Mouse (Mus musculus): ENCODE data around the gene Tmem205. TPM values are rescaled to one million over a fixed set of nuclear protein-coding genes. Genes with fewer than 3 reads are reported as not detected.

The Tmem205 gene
- polyA plus RNA-seq (2012; rRNA removed) = 44.9 and 51.9 TPM in 2 replicates

GRCm38 (mm10) chr9:21927208-21927753 lies at the start of gene Tmem205, which contains the start of gene Ccdc159:
Tmem205 (minus strand) TSS chr9:21927556.
Ccdc159 (plus strand) TSS chr9:21927471.

GRCm38 (mm10) chr9:21963417-21963816 lies 36.1 kb upstream of the Tmem205 start, which contains the start of gene Epor:
Epor (minus strand) TSS chr9:21963506.

GRCm38 (mm10) chr9:21955570-21956281 lies 28.4 kb upstream of the Tmem205 start, which contains the start of gene Swsap1:
Swsap1 (plus strand) TSS chr9:21955755.

GRCm38 (mm10) chr9:21936692-21937570 lies 9.6 kb upstream of the Tmem205 start, which contains the start of gene Plppr2:
Plppr2 (plus strand) TSS chr9:21937033.

GRCm38 (mm10) chr9:21918035-21918592 lies 9.2 kb downstream of the Tmem205 start, which contains the start of gene Rab3d:
Rab3d (minus strand) TSS chr9:21918192.

Other genes starting within 250 kb of the Tmem205 start
- gene Ldlr, start 204.1 kb downstream of the Tmem205 start, polyA plus RNA-seq (2012; rRNA removed) = 21.0 and 21.6 TPM in 2 replicates
- gene Spc24, start 167.3 kb downstream of the Tmem205 start, polyA plus RNA-seq (2012; rRNA removed) = 12.6 and 14.0 TPM in 2 replicates
- gene Kank2, start 128.8 kb downstream of the Tmem205 start, polyA plus RNA-seq (2012; rRNA removed) = 5.3 and 5.6 TPM in 2 replicates
- not detected in 2 replicates for gene Angptl8, start 92.0 kb downstream of the Tmem205 start, polyA plus RNA-seq (2012; rRNA removed)
- 46.2 and 49.9 TPM in 2 replicates for gene Dock6, start 74.9 kb downstream of the Tmem205 start, polyA plus RNA-seq (2012; rRNA removed)
- 32.4 and 36.8 TPM in 2 replicates for gene Rab3d, start 9.4 kb downstream of the Tmem205 start, polyA plus RNA-seq (2012; rRNA removed)
- gene Ccdc159, start 85 bp downstream of the Tmem205 start, polyA plus RNA-seq (2012; rRNA removed) = 21.0 and 21.3 TPM in 2 replicates
- 170 and 195 TPM in 2 replicates for gene Plppr2, start 9.5 kb upstream of the Tmem205 start, polyA plus RNA-seq (2012; rRNA removed)
- 7.5 and 7.9 TPM in 2 replicates for gene Swsap1, start 28.2 kb upstream of the Tmem205 start, polyA plus RNA-seq (2012; rRNA removed)
- gene Epor, start 36.0 kb upstream of the Tmem205 start, polyA plus RNA-seq (2012; rRNA removed) = 1.0 and 1.5 TPM in 2 replicates
- 2.0 and 2.2 TPM in 2 replicates for gene Rgl3, start 61.9 kb upstream of the Tmem205 start, polyA plus RNA-seq (2012; rRNA removed)
- gene Ccdc151, start 75.1 kb upstream of the Tmem205 start, polyA plus RNA-seq (2012; rRNA removed) = 6.9 and 8.4 TPM in 2 replicates
- 90.4 and 102 TPM in 2 replicates for gene Prkcsh, start 75.2 kb upstream of the Tmem205 start, polyA plus RNA-seq (2012; rRNA removed)
- gene Elavl3, start 124.5 kb upstream of the Tmem205 start, polyA plus RNA-seq (2012; rRNA removed) = 203 and 239 TPM in 2 replicates
- gene Gm49318, start 143.7 kb upstream of the Tmem205 start, polyA plus RNA-seq (2012; rRNA removed) = not detected in 2 replicates
- 45.9 and 47.9 TPM in 2 replicates for gene Zfp653, start 143.8 kb upstream of the Tmem205 start, polyA plus RNA-seq (2012; rRNA removed)
- gene Ecsit, start 157.9 kb upstream of the Tmem205 start, polyA plus RNA-seq (2012; rRNA removed) = 47.4 and 52.9 TPM in 2 replicates
- 0.54 and 0.94 TPM in 2 replicates for gene Cnn1, start 171.7 kb upstream of the Tmem205 start, polyA plus RNA-seq (2012; rRNA removed)
- gene Elof1, start 189.6 kb upstream of the Tmem205 start, polyA plus RNA-seq (2012; rRNA removed) = 125 and 146 TPM in 2 replicates
- 1.1 and 29.2 TPM in 2 replicates for gene Acp5, start 208.2 kb upstream of the Tmem205 start, polyA plus RNA-seq (2012; rRNA removed)
- 82.0 and 87.2 TPM in 2 replicates for gene Pigyl, start 229.3 kb upstream of the Tmem205 start, polyA plus RNA-seq (2012; rRNA removed)

All from central nervous system, embryonic 18 days (tissue).